Mouse (Mus musculus) spleen, adult 2 months (tissue): ENCODE measurements around the gene Gm45837.

Experiments used
- CTCF ChIP-seq: fragments of 200-500 bp; IDR thresholded peaks from 2 replicates; pipeline ENCODE4 v1.5.1; 2011; ENCODE audit warnings: mild to moderate bottlenecking, inconsistent platforms; ENCODE audit not compliant: insufficient read depth, insufficient read length, insufficient replicate concordance; ENCODE audit errors: extremely low read depth
- POLR2A ChIP-seq: fragments of 200-500 bp; IDR thresholded peaks from 2 replicates; pipeline ENCODE4 v1.6.1; 2011; ENCODE audit warnings: low read depth, low read length, inconsistent platforms

DNA sequence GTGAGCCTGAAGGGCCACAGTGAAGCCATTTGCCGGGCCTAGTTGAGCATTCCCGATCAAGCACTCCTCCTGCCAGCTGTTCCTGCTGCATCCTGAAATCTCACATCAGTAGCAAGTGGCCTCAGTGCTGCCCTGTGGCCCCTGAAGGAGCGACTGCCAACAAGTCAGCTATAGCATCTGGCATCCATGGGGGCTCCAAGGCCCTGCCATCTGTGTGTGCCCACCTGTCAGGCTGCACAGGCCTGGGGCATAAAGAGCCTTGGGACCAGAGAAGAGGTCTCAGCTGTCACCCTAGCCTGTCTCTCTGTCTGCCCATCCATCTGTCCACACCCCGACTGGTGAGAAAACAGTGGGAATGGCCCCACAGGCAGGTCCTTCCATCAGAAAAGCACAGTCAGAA, 54.2 kb downstream of the Gm45837 start:
- TF ChIP-seq CTCF (no peak), POLR2A (no peak)
